Mouse (Mus musculus) kidney, embryonic 16.5 days (tissue): ENCODE data around the gene Crygc. TPM values are rescaled to one million over a fixed set of nuclear protein-coding genes. Genes with fewer than 3 reads are reported as not detected.

Experiments
- ATAC-seq: fragments of 200-750 bp; cut with Nextera tagmentation; 2 replicates; pipeline ENCODE4 v1.8.0; 2017; ENCODE audit warnings: moderate TSS enrichment; ENCODE audit not compliant: low FRiP score, low TSS enrichment
- H3K27ac ChIP-seq: fragments of 300-500 bp; sonication (generic); 2 replicates; pipeline ENCODE4 v1.5.1; 2014; ENCODE audit warnings: low read length
- H3K27me3 ChIP-seq: fragments of 300-500 bp; sonication (generic); 2 replicates; pipeline ENCODE4 v1.6.1; 2014; ENCODE audit warnings: low read length, control low read depth, mixed read lengths; ENCODE audit not compliant: insufficient read depth
- H3K36me3 ChIP-seq: fragments of 300-500 bp; sonication (generic); 2 replicates; pipeline ENCODE4 v1.6.1; 2014; ENCODE audit warnings: low read length, control low read depth, mixed read lengths; ENCODE audit not compliant: insufficient read depth
- H3K4me1 ChIP-seq: fragments of 300-500 bp; sonication (generic); 2 replicates; pipeline ENCODE4 v1.6.1; 2014; ENCODE audit warnings: low read length, control low read depth, mixed read lengths; ENCODE audit not compliant: insufficient read depth
- H3K4me2 ChIP-seq: fragments of 300-500 bp; sonication (generic); replicated peaks from 2 replicates; pipeline ENCODE4 v1.6.1; 2014; ENCODE audit warnings: low read depth, low read length
- H3K4me3 ChIP-seq: fragments of 300-500 bp; sonication (generic); 2 replicates; pipeline ENCODE4 v1.5.1; 2014; ENCODE audit warnings: mild to moderate bottlenecking, low read length
- H3K9ac ChIP-seq: fragments of 300-500 bp; sonication (generic); replicated peaks from 2 replicates; pipeline ENCODE4 v1.6.1; 2014; ENCODE audit warnings: low read length
- H3K9me3 ChIP-seq: fragments of 300-500 bp; sonication (generic); 2 replicates; pipeline ENCODE4 v1.6.1; 2016; ENCODE audit warnings: low read length, control low read depth
- WGBS: fragments of 180-500 bp; shearing (Covaris S2); extraction: QIAGEN DNeasy Blood & Tissue Kit; methylation state at CpG from one replicate; pipeline ENCODE4 v1.1.7; 2014; 5-methylcytosine and 5-hydroxymethylcytosine counted together
- polyA plus RNA-seq: library from polyadenylated mRNA; unstranded; fragments of >200 nt; fragmentation: Nextera tagmentation; extraction: Ambion mirVana; gene quantifications from 2 replicates; pipeline ENCODE4 v1.2.1, GENCODE M21; 2015

Gene Crygc
- not detected in 2 replicates for polyA plus RNA-seq

- Histone ChIP-seq H3K27ac (no peak within 1 kb of the TSS), H3K9me3 (no peaks in the 10 kb centered on the region), H3K27me3 (no peaks in the 10 kb centered on the region), H3K9ac (no peak within 1 kb of the TSS), H3K36me3 (no peaks in the 10 kb centered on the region), H3K4me1 (no peaks in the 10 kb centered on the region), H3K4me3 (no peak within 1 kb of the TSS), H3K4me2 (no peak within 1 kb of the TSS)
- no peak for ATAC-seq
- 87% methylated on average over 6 of the region's 6 CpGs for WGBS
Observed at GRCm38 (mm10) chr1:65073589-65073988, at the start of gene Crygc. Gene Crygc, minus strand, starts transcription at chr1:65073689.

- WGBS: 22% methylated on average over 9 of the region's 9 CpGs
- Histone ChIP-seq H3K27me3 (no peaks in the 10 kb centered on the region), H3K36me3 (no peaks in the 10 kb centered on the region), H3K4me3 (peak within 1 kb of the TSS; percentile 24), H3K9me3 (no peaks in the 10 kb centered on the region), H3K4me2 (peak within 1 kb of the TSS; percentile 38), H3K4me1 (no peaks in the 10 kb centered on the region; the same call in 1 of the 2 replicates), H3K27ac (no peak within 1 kb of the TSS), H3K9ac (no peak within 1 kb of the TSS)
- no peak for ATAC-seq
Observed at GRCm38 (mm10) chr1:65122574-65123372, 49.3 kb upstream of the Crygc start, which contains the start of gene D630023F18Rik. Gene D630023F18Rik, minus strand, starts transcription at chr1:65123214.

GRCm38 (mm10) chr1:65119438-65119837 lies 45.9 kb upstream of the Crygc start, which contains the start of gene Gm28845:
Gene Gm28845, minus strand, starts transcription at chr1:65119558.
- ATAC-seq: no peak
- no peak within 1 kb of the TSS for H3K9ac ChIP-seq
- H3K4me2 ChIP-seq: no peak within 1 kb of the TSS
- H3K36me3 ChIP-seq: no peaks in the 10 kb centered on the region
- H3K4me1 ChIP-seq: no peaks in the 10 kb centered on the region; the same call in 1 of the 2 replicates
- H3K9me3 ChIP-seq: no peaks in the 10 kb centered on the region
- H3K4me3 ChIP-seq: no peak within 1 kb of the TSS
- WGBS: 91% methylated on average over 1 of the region's 1 CpGs
- peak within 1 kb of the TSS; percentile 57 for H3K27ac ChIP-seq
- H3K27me3 ChIP-seq: no peaks in the 10 kb centered on the region

GRCm38 (mm10) chr1:65118150-65118913 lies 44.8 kb upstream of the Crygc start:
- Histone ChIP-seq H3K27me3 (no peaks in the 10 kb centered on the region), H3K4me2 (no peak overlapping the region), H3K36me3 (no peaks in the 10 kb centered on the region), H3K27ac (peak overlapping the region; percentile 57), H3K4me1 (no peaks in the 10 kb centered on the region; the same call in none of the 2 replicates), H3K4me3 (no peak overlapping the region), H3K9me3 (no peaks in the 10 kb centered on the region), H3K9ac (no peak overlapping the region)
- ATAC-seq: peak; percentile 63
- 48% methylated on average over 8 of the region's 8 CpGs for WGBS

GRCm38 (mm10) chr1:65113536-65114172 lies 40.2 kb upstream of the Crygc start:
- H3K27me3 ChIP-seq: no peaks in the 10 kb centered on the region
- no peak overlapping the region for H3K4me2 ChIP-seq
- H3K27ac ChIP-seq: 0 out of 2 replicates have a peak overlapping the region, but pooled peaks have one; percentile 31
- no peak for ATAC-seq
- no peak overlapping the region for H3K9ac ChIP-seq
- WGBS: 90% methylated on average over 5 of the region's 5 CpGs
- H3K9me3 ChIP-seq: no peaks in the 10 kb centered on the region
- peaks cover 9% of the 10 kb centered on the region for H3K4me1 ChIP-seq
- H3K4me3 ChIP-seq: no peak overlapping the region
- no peaks in the 10 kb centered on the region for H3K36me3 ChIP-seq

- Histone ChIP-seq H3K27me3 (no peaks in the 10 kb centered on the region), H3K36me3 (no peaks in the 10 kb centered on the region), H3K4me3 (peak overlapping the region; percentile 25; the same call in 1 of the 2 replicates), H3K27ac (peak overlapping the region; percentile 79), H3K9me3 (no peaks in the 10 kb centered on the region), H3K9ac (0 out of 2 replicates have a peak overlapping the region, but pooled peaks have one; percentile 25), H3K4me2 (peak overlapping the region; percentile 48), H3K4me1 (peaks cover 9% of the 10 kb centered on the region)
- peak; percentile 61 for ATAC-seq
- WGBS: 24% methylated on average over 14 of the region's 14 CpGs
Observed at GRCm38 (mm10) chr1:65112807-65113196, 39.3 kb upstream of the Crygc start.

- Histone ChIP-seq H3K36me3 (no peaks in the 10 kb centered on the region), H3K4me2 (peak overlapping the region; percentile 48), H3K9me3 (no peaks in the 10 kb centered on the region), H3K4me1 (peaks cover 9% of the 10 kb centered on the region), H3K27me3 (no peaks in the 10 kb centered on the region), H3K27ac (peak overlapping the region; percentile 79), H3K9ac (0 out of 2 replicates have a peak overlapping the region, but pooled peaks have one; percentile 25), H3K4me3 (peak overlapping the region; percentile 25)
- ATAC-seq: peak; percentile 74; the same call in 1 of the 2 replicates
- 5% methylated on average over 8 of the region's 8 CpGs for WGBS
Observed at GRCm38 (mm10) chr1:65112031-65112806, 38.7 kb upstream of the Crygc start.

GRCm38 (mm10) chr1:65109756-65110435 lies 36.4 kb upstream of the Crygc start:
- Histone ChIP-seq H3K4me1 (peaks cover 9% of the 10 kb centered on the region), H3K4me2 (0 out of 2 replicates have a peak overlapping the region, but pooled peaks have one; percentile 15), H3K9me3 (no peaks in the 10 kb centered on the region), H3K4me3 (no peak overlapping the region), H3K27me3 (no peaks in the 10 kb centered on the region), H3K27ac (no peak overlapping the region), H3K36me3 (no peaks in the 10 kb centered on the region), H3K9ac (no peak overlapping the region; the same call in 1 of the 2 replicates)
- 63% methylated on average over 25 of the region's 25 CpGs for WGBS
- 0 out of 2 replicates have a peak, but pooled peaks have one; percentile 25 for ATAC-seq
